Mouse (Mus musculus): ENCODE measurements around the gene Tecta. TPM values are rescaled to one million over a fixed set of nuclear protein-coding genes. Genes with fewer than 3 reads are reported as not detected.

Gene Tecta
- total RNA-seq, 2 experiments from 2014 or later: 0.11 to 0.23 TPM

GRCm38 (mm10) chr9:42320616-42321015 lies 79.1 kb downstream of the Tecta start:
- no peak for DNase-seq

- DNase-seq: no peak
Observed at GRCm38 (mm10) chr9:42318455-42318987, 81.2 kb downstream of the Tecta start.

- no peak for DNase-seq
Observed at GRCm38 (mm10) chr9:42317337-42317736, 82.4 kb downstream of the Tecta start.

GRCm38 (mm10) chr9:42315816-42316215 lies 83.9 kb downstream of the Tecta start:
- DNase-seq: no peak

GRCm38 (mm10) chr9:42314959-42315358 lies 84.8 kb downstream of the Tecta start:
- no peak for DNase-seq

- DNase-seq: no peak
Observed at GRCm38 (mm10) chr9:42314388-42314787, 85.3 kb downstream of the Tecta start.

- no peak for DNase-seq
Observed at GRCm38 (mm10) chr9:42313872-42314271, 85.9 kb downstream of the Tecta start.

GRCm38 (mm10) chr9:42311311-42311710 lies 88.4 kb downstream of the Tecta start:
- DNase-seq: no peak

GRCm38 (mm10) chr9:42303894-42304293 lies 95.8 kb downstream of the Tecta start:
- no peak for DNase-seq

GRCm38 (mm10) chr9:42301082-42301633 lies 98.6 kb downstream of the Tecta start:
- no peak for DNase-seq

- DNase-seq: no peak
Observed at GRCm38 (mm10) chr9:42296297-42296922, 103.3 kb downstream of the Tecta start.

GRCm38 (mm10) chr9:42294131-42294530 lies 105.6 kb downstream of the Tecta start:
- DNase-seq: no peak

- DNase-seq: no peak
Observed at GRCm38 (mm10) chr9:42293596-42293995, 106.1 kb downstream of the Tecta start.

GRCm38 (mm10) chr9:42293051-42293450 lies 106.7 kb downstream of the Tecta start:
- no peak for DNase-seq

GRCm38 (mm10) chr9:42279676-42280075 lies 120.1 kb downstream of the Tecta start:
- DNase-seq: no peak

Small RNAs within 50 kb of the gene (microRNA-seq; reads per million reads assigned to microRNA genes)
- gene Gm44311: 0 reads per million in 2 experiments

Other genes starting within 250 kb of the Tecta start
- gene Sc5d, start 135.7 kb downstream of the Tecta start, total RNA-seq (2021): 10 to 100 TPM; 16.4 to 17.0 TPM
- gene Tbcel, start 107.9 kb upstream of the Tecta start, total RNA-seq (2021): 10 to 100 TPM; 23.1 to 23.9 TPM